Mouse (Mus musculus) stomach, postnatal 0 days (tissue): ENCODE results near the gene Pla2g7. TPM values are rescaled to one million over a fixed set of nuclear protein-coding genes. Genes with fewer than 3 reads are reported as not detected.

Experiments used
- ATAC-seq: fragments of 200-750 bp; cut with Nextera tagmentation; 2 replicates; pipeline ENCODE4 v1.8.0; 2017; ENCODE audit not compliant: low FRiP score, low TSS enrichment
- DNase-seq: peaks from one replicate; pipeline ENCODE4 v3.0.0-alpha.2; 2016; ENCODE audit warnings: low spot score
- H3K27ac ChIP-seq: fragments of 300-500 bp; sonication (generic); replicated peaks from 2 replicates; pipeline ENCODE4 v1.5.1; 2014; ENCODE audit warnings: mild to moderate bottlenecking, control low read depth
- H3K27me3 ChIP-seq: fragments of 300-500 bp; sonication (generic); 2 replicates; pipeline ENCODE4 v1.6.1; 2014; ENCODE audit warnings: low read length; ENCODE audit not compliant: control insufficient read depth, insufficient read depth
- H3K36me3 ChIP-seq: fragments of 300-500 bp; sonication (generic); 2 replicates; pipeline ENCODE4 v1.6.1; 2014; ENCODE audit warnings: low read length, mixed read lengths; ENCODE audit not compliant: control insufficient read depth, insufficient read depth
- H3K4me1 ChIP-seq: fragments of 300-500 bp; sonication (generic); replicated peaks from 2 replicates; pipeline ENCODE4 v1.6.1; 2014; ENCODE audit warnings: antibody characterized with exemption; ENCODE audit not compliant: control insufficient read depth, insufficient read depth
- H3K4me2 ChIP-seq: fragments of 300-500 bp; sonication (generic); replicated peaks from 2 replicates; pipeline ENCODE4 v1.6.1; 2014; ENCODE audit warnings: low read depth, mild to moderate bottlenecking, control low read depth, moderate library complexity
- H3K4me3 ChIP-seq: fragments of 300-500 bp; sonication (generic); 2 replicates; pipeline ENCODE4 v1.5.1; 2014; ENCODE audit warnings: low read depth, low read length, control low read depth
- H3K9ac ChIP-seq: fragments of 300-500 bp; sonication (generic); 2 replicates; pipeline ENCODE4 v1.6.1; 2014; ENCODE audit warnings: mild to moderate bottlenecking, low read length, control low read depth, mixed read lengths
- H3K9me3 ChIP-seq: fragments of 300-500 bp; sonication (generic); 2 replicates; pipeline ENCODE4 v1.6.1; 2016; ENCODE audit warnings: low read length; ENCODE audit not compliant: control insufficient read depth
- CTCF ChIP-seq: IDR thresholded peaks from 2 replicates; pipeline ENCODE4 v1.5.1; 2016; ENCODE audit warnings: antibody characterized with exemption, low read depth, mild to moderate bottlenecking, moderate library complexity
- EP300 ChIP-seq: optimal IDR thresholded peaks from 2 replicates; pipeline ENCODE3; 2016; ENCODE audit warnings: antibody characterized with exemption
- WGBS: fragments of 180-500 bp; shearing (Covaris S2); extraction: QIAGEN DNeasy Blood & Tissue Kit; methylation state at CpG from one replicate; pipeline ENCODE4 v1.1.7; 2014; 5-methylcytosine and 5-hydroxymethylcytosine counted together
- polyA plus RNA-seq: library from polyadenylated mRNA; unstranded; fragments of >200 nt; fragmentation: Nextera tagmentation; extraction: Ambion mirVana; gene quantifications from 2 replicates; pipeline ENCODE4 v1.2.1, GENCODE M21; 2015

The Pla2g7 gene
- polyA plus RNA-seq, 1 experiment from 2014 or later = 9.1 TPM

DNA sequence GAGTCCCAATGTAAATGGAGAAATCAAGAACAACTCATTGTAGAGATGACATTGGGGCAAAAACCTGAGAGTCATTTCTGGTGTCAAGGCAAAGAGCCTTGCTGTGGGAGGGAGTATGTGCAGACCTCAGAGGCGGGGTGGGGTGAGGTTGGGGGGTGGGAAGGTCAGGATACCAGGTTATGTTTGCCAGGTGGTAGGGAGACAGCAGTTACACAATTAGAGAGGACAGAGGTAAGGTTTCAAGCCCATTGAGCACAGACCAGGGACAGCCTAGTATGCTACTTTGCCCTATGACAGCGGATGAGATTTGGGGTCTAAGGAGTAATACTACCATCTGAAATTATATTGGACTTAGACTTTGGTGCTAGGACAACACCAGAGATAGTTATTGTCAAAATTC, 19.4 kb downstream of the Pla2g7 start:
- ATAC-seq = no peak
- WGBS = 78% methylated on average over 2 of the region's 2 CpGs
- Histone ChIP-seq H3K4me2 (no peak overlapping the region), H3K27ac (no peak overlapping the region), H3K9me3 (no peaks in the 10 kb centered on the region), H3K9ac (no peak overlapping the region), H3K4me1 (no peaks in the 10 kb centered on the region), H3K4me3 (no peak overlapping the region), H3K27me3 (no peaks in the 10 kb centered on the region), H3K36me3 (no peaks in the 10 kb centered on the region)
- DNase-seq = no peak
- no peak for TF ChIP-seq CTCF
- no peak for TF ChIP-seq EP300

DNA sequence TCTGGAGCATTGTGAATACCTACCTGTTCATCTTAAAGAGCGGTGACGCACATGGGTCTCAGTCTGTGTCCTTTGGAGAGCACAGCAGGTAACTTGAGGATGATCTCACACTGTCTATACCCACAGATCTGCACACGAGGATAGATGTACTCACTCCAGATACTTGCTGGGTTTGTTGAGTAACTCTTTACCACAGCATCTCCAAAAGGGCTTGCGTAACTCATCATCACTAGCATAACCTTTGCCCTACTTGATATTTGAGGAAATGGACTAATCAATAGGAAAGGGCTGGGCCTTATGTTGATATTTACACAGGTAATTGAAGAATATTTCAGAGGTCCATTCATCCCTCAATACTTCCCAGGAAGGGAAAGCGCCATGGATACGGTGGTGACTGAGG, 21.9 kb downstream of the Pla2g7 start:
- Histone ChIP-seq H3K9me3 (no peaks in the 10 kb centered on the region), H3K36me3 (no peaks in the 10 kb centered on the region), H3K4me1 (no peaks in the 10 kb centered on the region), H3K4me2 (no peak overlapping the region), H3K4me3 (no peak overlapping the region), H3K27ac (no peak overlapping the region), H3K27me3 (no peaks in the 10 kb centered on the region), H3K9ac (no peak overlapping the region)
- ATAC-seq (no peak), DNase-seq (no peak)
- WGBS = 80% methylated on average over 6 of the region's 6 CpGs
- TF ChIP-seq EP300 (no peak), CTCF (no peak)

DNA sequence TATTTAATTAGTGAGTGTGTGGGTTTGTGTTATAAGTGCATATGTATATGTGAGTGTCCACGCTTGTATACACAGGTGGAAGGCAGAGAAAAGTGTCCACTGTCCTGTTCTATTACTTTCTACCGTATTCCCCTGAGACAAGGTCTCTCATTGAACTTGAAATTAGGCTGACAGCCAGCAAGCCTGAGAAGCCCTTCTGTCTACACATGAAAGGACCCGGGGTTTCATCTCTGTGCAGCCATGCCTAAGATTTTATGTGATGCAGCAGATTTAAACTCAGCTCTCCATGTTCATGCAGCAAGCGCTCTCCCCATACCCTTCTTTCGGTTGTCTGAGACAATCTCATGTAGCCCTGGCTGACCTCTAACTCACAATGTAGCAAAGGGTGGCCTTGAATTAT, 22.6 kb downstream of the Pla2g7 start:
- ATAC-seq (no peak), DNase-seq (no peak)
- no peaks in the 10 kb centered on the region for H3K36me3 ChIP-seq
- TF ChIP-seq EP300 (no peak), CTCF (no peak)
- H3K4me2 ChIP-seq = no peak overlapping the region
- no peak overlapping the region for H3K9ac ChIP-seq
- H3K9me3 ChIP-seq = no peaks in the 10 kb centered on the region
- no peaks in the 10 kb centered on the region for H3K27me3 ChIP-seq
- no peak overlapping the region for H3K4me3 ChIP-seq
- WGBS = 84% methylated on average over 5 of the region's 5 CpGs
- no peaks in the 10 kb centered on the region for H3K4me1 ChIP-seq
- no peak overlapping the region for H3K27ac ChIP-seq

DNA sequence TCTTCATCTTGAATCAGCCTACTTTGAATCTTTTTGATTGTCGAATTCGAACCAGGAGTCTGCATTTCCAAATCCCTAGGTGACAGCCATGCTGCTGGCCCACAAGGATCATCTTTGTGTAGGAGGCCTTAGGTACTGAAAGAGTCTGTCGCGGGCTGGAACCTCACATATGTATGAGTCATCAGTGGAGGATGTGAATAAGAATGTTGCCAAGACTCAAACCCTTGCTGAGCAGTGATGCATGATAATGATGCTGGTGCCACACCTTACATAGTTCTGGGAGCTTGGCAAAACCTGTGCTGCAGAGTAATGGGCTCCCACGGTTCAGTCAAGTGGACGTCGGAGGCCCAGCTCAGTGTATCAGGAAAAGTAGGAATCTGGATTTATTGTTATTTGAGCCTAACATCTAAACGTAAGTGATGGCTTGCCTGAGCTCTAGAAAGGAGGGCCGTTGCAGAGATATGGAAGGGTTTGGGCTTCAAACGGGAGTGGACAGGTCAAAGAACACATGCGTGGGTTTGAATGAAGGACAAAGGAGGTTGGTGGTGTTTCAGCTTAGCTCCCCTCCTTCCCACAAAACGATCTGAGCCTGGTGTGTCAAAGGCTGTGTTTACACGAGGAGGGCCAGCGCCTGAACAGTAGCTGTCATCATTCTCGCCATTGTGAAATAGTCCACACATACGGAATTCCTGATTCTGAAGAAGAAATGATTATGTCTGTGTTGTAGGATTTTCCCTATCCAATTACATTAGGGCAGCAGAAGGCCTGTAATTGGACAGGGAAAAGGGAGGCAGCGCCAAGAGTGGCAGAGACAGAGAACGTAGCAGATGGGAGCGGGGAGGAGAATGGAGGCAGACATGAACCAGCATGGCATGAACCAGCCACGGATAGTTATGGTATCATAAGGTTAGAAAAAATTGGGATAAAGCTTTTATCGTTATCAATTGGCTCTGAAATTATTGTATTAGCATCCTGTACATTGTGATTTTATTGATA, 24.7 kb downstream of the Pla2g7 start:
- Histone ChIP-seq H3K36me3 (no peaks in the 10 kb centered on the region), H3K4me1 (no peaks in the 10 kb centered on the region), H3K9me3 (no peaks in the 10 kb centered on the region), H3K9ac (no peak overlapping the region), H3K4me3 (no peak overlapping the region), H3K27ac (0 out of 2 replicates have a peak overlapping the region, but pooled peaks have one; percentile 10), H3K27me3 (no peaks in the 10 kb centered on the region), H3K4me2 (no peak overlapping the region)
- TF ChIP-seq EP300 (no peak), CTCF (no peak)
- DNase-seq (no peak), ATAC-seq (no peak)
- 67% methylated on average over 21 of the region's 21 CpGs for WGBS

DNA sequence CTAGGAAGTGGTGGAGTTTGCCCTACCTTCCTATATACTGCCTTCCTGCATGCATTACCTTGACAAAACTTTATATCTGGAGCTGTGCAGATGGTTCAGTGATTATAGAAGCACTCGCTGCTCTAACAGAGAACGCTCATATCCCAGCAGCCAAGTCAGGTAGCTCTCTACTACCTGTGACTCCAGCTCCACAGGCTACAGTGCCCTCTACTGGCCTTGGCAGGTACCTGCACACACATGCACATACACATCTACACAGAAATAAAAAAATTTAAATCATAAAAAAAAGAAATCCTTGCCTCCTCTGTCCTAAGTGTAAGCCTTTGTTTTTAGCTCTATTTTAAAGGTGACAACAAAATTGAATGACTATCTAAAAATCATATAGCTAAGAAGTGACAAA, 29.8 kb downstream of the Pla2g7 start:
- H3K9me3 ChIP-seq = no peaks in the 10 kb centered on the region
- H3K4me3 ChIP-seq = no peak overlapping the region
- no peaks in the 10 kb centered on the region for H3K27me3 ChIP-seq
- H3K4me1 ChIP-seq = no peaks in the 10 kb centered on the region
- TF ChIP-seq EP300 = no peak
- TF ChIP-seq CTCF = peak; percentile 26; the same call in 1 of the 2 replicates
- DNase-seq (no peak), ATAC-seq (no peak)
- H3K27ac ChIP-seq = no peak overlapping the region
- H3K36me3 ChIP-seq = no peaks in the 10 kb centered on the region
- H3K4me2 ChIP-seq = no peak overlapping the region
- WGBS = 100% methylated on average over 2 of the region's 2 CpGs
- no peak overlapping the region for H3K9ac ChIP-seq

DNA sequence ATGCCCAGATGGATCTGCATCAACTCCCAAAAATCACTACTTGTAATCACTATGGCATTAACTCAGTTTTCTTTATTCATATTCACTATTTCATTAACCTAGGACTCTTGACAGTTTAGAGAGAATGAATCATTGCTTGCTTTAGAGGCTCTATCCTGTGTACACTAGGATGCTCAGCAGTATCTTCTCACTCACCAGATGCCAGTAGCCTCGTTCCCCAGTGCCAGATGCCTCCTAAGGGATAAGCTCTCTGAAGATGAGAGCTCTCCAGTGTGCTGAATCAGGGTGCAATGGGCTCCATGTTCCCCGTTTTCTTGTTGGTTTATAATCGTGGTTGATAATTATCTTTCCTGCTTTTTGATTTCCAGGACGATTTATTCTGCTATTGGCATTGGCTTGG, 30.8 kb downstream of the Pla2g7 start:
- no peak overlapping the region for H3K4me3 ChIP-seq
- H3K27me3 ChIP-seq = no peaks in the 10 kb centered on the region
- no peak overlapping the region for H3K4me2 ChIP-seq
- TF ChIP-seq CTCF (no peak), EP300 (no peak)
- ATAC-seq = no peak
- H3K9me3 ChIP-seq = no peaks in the 10 kb centered on the region
- DNase-seq = no peak
- H3K4me1 ChIP-seq = no peaks in the 10 kb centered on the region
- no peak overlapping the region for H3K9ac ChIP-seq
- H3K36me3 ChIP-seq = no peaks in the 10 kb centered on the region
- 52% methylated on average over 4 of the region's 4 CpGs for WGBS
- H3K27ac ChIP-seq = no peak overlapping the region
